Mouse (Mus musculus) retina, adult 2 months (tissue): ENCODE data around the gene Oosp1.

Source experiments
- DNase-seq: peaks from one replicate; pipeline ENCODE4 v3.0.0-alpha.2; 2012; ENCODE audit warnings: low read depth, low spot score

The Oosp1 gene

DNA sequence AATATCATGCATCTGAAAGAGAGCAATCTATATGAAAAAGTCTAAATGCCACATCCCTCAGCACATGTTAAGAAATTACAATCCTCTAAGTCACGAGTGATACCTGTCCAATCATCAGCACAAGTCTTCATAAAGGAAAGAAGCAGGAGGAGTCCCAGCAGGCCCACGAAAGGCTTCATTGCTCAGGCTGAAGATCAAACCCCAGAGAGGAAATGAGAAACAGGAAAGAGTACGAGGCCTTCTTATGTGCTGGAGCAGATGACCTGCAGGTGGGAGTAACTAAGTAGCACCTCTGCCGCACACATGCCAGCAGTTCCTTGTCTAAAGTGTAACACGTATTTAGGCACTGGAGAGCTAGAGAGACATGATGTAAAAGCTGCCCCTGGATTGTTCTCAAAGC, at the start of gene Oosp1:
Oosp1 (minus strand) TSS at position 312 of the 400 bp plus-strand sequence.
- DNase-seq = no peak

DNA sequence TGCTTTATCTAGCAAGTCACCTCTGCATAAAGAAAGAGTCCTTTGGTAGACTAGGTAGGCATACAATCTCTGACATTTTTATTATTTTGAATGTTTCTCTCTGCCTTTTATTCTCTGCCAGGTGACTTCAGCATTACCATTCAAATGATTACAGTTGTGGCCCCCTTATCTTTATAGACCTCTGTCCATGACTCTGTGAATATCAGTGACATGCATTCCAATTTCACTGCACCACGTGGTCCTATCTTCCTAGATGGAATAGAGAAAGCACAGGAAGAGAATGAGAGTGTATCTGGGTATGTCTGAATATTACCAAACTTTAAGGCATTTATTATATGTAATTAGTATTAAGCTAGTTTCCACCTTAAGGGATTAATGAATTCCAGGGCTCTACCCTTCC, 45.5 kb upstream of the Oosp1 start:
- no peak for DNase-seq

DNA sequence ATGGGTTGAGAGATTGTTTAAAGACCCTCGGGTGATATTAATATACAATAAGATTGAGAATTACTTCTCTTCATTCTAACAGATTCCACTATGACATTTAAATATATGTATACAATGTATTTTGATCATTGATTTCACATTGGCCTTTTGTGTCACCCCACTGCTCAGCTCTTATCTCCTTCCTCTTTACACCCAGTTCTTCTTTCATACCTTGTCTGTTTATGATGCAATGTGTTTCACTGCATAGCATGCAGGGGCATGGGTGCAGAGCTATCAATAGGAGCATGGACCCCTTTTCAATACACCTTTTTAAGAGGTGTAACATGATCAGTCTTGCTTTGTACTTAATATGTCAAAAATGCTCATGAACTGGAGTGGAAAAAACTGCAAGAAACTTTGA, 39.3 kb upstream of the Oosp1 start:
- no peak for DNase-seq

DNA sequence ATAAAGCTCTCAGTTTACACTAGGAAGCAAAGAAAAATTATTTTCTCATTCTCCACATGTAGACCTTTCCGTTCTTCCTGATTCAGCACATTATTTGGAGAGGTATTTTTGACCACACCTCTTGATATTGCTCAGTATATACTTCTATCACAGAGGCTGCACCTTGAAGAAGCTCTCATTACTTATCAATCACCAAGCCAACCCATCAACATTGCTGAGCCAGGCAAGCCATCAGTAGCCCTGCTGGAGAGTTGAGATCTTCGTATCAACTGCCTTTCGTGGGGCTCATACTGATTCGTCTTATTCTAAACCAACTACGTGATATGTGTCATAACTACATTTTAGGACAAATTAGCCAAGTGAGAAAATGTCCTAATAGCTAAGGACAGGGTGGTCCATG, 36.4 kb upstream of the Oosp1 start:
- no peak for DNase-seq

DNA sequence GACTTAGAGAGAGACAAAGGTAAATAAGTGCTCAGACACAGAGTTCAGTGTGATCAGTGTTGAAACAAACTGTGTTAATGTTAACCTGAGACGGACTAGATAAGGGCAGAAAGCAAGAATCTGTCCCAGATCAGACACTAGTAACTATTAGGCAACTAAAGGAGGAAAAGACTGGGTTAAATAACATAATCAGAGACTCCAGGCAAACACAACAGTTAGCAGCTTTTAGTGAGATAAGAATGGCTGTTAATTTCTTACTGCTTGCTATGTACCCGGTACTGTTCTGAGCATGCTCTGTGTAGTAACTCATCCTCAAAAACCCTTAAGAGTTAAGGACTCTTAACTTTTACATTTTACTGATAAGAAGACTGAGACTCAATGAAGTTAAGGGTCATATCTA, 35.0 kb upstream of the Oosp1 start:
- no peak for DNase-seq

DNA sequence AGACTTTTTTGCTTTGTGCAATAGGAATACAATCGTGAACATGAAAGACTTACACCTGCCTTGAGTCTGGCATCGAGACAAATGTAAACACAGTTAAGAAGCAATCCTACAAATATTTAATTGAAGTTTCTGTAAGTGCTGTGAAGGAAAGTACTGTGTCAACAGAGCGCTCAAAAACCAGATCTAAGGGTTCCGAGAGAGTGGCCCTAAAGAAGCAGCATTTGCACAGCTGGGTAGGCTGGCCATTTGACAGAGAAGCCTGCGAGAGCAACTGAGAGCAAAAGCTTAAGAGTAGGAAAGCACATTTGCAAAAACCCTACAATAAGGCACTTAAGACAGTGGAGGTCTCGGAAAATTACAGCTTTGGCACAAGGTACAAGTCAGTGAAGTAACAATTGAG, 33.3 kb upstream of the Oosp1 start:
- no peak for DNase-seq

DNA sequence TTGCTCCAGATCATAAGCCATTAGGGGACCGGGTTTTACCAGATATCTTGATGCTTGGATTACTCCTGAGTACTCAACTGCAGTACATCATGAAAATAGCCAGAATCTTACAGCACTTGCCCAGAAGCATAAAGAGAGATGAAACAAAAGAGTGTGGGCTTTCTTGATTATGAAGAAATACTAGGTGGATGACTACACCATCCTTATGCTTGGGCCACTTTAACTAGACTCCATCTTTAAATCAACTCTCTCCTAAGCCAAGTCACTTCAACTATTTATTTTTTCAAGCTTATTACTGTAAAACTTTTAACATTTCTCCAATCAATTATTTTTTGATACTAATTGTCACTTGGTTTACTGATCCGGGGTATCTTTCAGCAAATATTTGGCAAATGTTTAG, 32.9 kb upstream of the Oosp1 start:
- DNase-seq = no peak

DNA sequence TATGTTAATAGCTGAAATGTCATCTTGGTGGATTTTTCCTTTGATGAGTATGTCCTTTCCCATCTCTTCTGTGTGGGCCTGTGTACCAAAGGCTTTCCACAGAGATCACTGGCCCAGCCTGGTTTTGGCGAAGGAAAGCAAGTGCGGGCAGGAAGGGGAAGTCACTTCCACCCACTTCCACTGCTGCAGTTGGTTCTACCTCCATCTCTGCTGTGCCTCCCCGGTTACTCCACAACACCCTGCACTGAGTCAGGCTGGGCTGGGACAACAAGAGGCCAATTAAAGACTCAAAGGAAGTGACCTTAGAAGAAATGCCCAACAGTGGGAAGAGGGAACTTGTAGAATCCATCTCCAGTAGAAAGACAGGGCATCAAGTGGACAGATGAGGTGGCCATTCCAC, 29.1 kb upstream of the Oosp1 start:
- no peak for DNase-seq

DNA sequence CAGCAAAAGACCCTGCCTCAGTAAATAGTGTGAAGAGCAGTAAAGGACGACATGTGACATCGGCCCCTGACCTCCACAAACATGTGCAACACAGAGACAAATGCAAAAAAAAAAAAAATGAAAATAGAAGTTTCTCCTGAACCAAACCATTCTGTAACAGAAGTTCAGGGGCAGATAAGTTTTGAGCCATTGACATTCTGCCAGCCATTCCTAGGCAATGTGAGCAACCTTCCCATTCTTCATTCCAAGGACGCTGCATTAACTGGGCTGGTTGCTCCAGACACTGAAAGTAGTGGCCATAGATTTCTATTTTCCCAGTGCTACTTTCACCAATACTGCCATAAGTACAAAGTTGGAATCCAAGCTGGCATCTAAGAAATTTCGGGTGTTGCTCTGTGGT, 21.5 kb upstream of the Oosp1 start:
- no peak for DNase-seq

DNA sequence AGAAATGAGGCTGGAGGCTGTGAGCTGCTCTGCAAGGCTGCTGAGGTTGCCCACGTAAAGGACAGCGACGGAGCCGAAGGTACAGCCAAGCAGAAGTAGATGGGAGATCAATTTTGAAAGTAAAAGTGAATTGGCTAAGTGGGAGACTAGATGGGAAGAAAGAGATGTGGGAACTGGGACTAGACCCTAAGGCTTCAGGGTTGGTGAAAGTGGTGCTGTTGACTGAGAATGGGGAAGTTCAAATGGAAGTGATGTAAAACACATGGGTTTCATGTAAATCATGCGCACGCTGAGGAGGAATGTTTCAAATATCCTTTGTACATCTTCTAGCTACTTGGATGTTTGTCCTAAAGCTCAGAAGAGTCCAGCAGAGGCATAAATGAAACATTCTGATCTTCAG, 7.4 kb upstream of the Oosp1 start:
- no peak for DNase-seq

DNA sequence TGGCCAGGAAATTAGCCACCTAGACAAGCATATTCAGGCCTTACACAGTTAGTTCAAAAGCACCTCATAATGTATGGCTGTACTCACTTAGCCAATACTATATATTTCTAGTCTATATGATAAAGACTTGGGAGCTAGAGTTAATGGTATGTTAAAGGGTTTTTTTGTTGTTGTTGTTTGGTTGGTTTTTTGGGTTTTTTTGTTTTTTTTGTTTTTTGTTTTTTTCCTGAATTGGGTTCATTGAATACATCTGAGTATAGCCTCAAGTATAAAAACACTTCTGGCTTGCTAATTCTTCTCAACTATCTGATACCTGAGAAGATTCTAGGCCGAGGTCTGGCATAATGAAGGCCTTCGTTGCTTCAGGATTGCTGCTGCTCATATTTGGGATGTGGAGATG, 5.8 kb upstream of the Oosp1 start, which contains the start of gene Oosp3:
Oosp3 (plus strand) TSS at position 301 of the 400 bp plus-strand sequence.
- no peak for DNase-seq

DNA sequence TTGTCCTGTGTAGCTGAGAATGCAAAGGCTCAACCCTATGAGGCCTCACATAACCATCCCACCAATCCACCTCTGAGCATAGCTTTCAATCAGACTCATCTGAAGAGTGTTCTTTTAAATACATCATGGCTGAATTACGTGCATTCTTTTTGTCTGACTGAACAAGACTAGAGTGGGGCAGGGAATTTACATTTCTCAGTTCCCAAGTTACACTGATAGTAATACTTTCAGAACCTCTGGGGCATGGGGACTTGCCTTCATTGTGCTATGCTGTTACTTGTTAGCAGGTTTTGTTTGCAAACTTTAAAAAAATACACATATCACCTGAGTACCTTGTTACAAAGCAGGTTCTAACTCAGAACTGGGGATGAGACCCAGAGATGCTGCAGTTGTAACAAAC, 504 bp upstream of the Oosp1 start:
- no peak for DNase-seq

DNA sequence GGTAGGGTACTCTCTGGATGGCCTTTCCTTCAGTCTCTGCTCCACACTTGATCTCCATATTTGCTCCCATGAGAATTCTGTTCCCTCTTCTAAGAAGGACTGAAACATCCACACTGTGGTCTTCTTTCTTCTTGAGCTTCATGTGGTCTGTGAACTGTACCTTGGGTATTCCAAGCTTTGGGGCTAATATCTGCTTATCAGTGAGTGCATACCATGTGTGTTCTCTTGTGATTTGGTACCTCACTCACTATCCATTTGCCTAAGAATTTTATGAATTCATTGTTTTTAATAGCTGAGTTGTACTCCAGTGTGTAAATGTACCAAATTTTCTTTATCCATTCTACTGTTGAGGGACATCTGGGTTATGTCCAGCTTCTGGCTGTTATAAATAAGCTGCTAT, 29.4 kb downstream of the Oosp1 start:
- DNase-seq = no peak

DNA sequence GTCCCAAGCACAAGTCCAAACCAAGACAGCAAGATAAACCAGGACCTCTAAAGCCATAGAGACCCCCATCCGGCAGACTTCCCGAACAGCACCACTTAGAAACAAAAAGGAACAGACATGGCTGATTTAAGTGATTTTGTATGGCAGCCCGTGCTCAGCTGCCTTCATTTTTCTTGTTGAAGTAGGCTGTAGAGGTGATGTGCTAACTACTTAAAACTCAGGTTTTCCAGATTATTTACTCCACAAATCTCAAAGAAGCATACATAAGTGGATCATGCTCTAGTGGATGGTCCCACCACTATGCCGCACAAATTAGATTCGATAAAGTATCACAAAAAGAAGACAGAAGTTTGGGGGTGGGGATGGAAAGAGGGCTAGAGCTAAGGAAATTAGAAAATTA, 30.5 kb downstream of the Oosp1 start, which contains the start of gene Oosp2:
Oosp2 (minus strand) TSS at position 101 of the 400 bp plus-strand sequence.
- no peak for DNase-seq

DNA sequence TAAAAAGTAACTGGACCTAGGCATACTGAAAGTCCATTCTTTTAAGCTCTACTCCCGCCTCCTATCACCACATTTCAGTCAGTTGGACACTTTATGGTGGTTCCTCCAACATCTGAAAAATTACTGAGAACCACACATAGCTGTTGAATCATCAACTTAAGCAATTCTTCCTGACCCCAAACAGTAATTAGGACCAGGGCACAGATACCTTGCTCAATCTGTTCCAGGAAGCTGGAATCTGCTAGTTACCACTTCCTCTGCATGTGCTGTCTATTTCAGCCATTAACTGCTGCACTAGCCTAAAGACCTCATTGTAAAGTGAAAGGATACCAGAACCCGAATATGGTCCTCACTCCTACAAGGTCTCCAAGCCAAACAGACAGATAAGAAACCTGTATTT, 31.8 kb downstream of the Oosp1 start:
- no peak for DNase-seq

DNA sequence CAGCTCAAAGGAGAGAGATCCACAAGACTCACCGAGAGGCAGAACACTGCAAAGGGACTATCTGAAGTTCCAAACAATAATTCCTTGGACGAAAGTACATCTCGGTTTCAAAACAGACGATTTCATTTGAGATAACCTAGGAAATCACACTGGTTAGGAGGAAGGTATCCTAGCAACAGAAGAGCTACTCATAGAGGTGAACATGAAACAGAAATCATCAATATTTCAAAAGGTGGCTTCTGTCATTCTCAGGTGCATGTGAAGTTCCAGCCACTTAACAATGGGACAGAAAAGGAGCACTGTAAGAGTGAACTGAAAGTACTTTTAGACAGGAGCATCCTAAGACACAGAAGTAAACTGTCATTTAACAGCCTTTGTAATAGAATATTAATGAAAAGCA, 41.4 kb downstream of the Oosp1 start:
- no peak for DNase-seq

DNA sequence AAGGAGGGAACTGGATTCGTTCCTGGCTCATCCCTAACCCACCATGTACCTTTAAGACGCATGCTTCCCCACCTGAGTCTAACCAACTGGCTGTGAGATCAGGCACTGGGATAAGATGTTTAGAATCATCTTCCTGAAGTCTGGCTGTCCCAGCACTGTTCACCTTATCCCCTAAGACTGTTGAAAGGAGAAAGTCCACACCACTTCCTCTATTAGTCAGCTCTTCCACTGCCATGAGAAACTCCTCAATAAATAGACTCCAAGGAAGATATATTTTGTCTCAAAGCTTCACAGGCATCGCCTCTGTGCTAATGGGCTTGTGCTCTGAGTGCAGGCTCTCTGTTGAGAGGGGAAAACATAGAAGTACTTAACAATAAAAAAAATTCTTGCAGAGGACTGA, 44.8 kb downstream of the Oosp1 start:
- DNase-seq = no peak

DNA sequence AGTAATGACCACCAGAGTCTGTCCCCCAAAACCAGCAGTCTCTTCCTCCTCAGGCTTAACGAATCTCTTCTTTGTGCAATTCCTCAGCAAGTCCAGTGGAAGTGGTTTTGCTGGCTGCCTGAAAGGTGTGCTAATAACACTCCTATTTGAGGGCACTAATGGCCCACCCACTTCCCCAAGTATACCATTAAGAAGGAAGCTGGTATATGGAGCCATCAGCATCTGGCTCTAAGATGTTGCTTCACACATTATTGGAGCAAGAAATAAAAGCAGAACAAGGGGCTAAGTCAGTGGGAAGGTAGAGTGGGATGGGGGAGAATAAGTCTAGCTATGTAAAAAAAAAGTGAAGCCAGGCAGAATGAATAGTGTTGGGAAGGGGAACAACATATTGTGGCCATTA, 50.2 kb downstream of the Oosp1 start, which contains the start of gene Ms4a3:
Ms4a3 (minus strand) TSS at position 120 of the 400 bp plus-strand sequence.
- DNase-seq = no peak

DNA sequence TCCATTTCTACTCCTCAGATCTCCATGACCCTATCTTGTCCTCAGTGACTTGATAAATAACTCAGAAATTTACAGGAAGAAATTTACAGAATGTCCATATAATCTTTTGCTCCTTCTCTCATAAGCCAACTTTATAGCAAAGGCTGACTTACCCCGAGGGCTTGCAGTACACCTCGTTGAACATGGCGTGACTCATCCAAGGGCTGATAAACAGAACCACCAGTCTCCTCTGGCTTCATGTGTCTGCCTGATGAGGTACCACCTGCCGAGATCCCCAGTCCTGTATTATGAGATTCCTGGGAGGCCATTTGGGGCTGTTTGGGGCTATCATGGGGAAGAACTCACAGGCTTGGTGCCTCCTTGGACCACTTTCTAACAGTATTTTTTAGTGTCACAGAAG, 51.9 kb downstream of the Oosp1 start:
- DNase-seq = no peak

DNA sequence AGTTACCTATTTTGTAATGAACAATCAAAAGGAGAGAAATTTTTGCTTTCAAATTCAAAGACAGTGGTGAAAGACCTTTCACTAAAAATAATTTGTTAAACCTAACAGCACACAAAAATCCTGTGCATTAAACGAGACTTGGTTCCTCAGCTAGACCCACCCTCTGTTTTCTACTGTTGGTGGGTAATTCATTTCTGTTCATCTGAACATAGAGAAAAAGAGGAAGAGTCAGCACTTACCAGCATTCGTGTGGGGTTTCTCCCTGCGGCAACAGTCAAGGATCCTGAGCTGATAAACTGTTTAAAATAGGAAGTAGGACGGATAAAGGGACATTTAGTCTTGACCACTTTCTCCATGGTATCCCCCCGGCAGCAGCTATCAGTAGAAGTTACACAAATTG, 55.4 kb downstream of the Oosp1 start:
- DNase-seq = no peak

DNA sequence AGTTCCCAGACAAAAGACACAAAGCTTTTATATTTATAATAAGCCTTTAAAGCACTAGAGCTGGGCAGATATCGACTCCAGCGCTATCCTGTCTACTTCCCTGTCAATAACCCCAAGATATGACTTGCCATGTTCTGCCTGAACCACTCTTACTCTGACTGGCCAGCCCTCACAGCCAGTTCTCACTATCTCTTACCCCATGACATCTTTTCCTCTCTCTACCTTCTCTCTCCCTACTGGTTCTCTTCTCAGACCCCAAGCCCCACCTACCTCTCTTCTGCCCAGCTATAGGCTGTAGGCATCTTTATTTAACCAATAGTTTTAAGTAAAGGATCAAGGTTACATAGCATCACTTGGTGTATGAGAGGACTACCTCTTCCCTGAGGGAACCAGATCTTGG, 56.6 kb downstream of the Oosp1 start:
- DNase-seq = no peak

DNA sequence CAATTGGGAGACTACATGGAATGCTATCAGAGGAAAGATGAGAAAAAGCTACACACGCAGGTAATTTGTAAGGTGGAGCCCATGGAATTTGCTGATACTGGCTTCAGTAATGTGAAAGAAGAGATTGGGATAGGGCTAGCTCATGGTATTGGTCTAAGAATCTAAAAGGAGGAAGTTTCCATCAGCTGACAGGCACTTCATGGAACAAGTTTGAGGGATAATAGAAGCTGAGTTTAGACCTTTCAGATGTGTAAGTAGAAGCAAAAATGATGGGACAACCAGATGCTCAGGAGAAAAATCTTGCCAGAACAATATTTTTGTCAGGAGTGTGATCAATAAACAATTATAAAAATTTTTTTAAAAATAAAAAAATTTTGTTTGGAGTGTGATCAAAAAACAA, 57.2 kb downstream of the Oosp1 start:
- DNase-seq = no peak

DNA sequence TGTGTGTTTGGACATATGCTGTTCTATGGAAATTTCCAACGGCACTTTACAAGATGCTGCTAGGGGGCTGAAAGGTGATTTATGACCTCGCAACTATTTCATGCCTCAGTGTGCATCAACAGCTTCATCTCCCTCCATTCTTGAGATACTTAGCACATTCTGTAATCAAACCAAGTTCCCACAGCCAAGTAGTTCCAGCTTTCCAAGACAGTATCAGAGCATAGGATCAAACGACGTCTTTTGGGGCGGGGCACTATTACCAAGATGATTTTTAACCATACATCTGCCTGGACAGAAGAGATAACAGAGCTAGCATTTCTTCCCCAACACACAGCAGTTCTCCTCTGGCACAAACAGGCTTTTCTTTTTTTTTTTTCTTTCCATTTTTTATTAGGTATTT, 65.7 kb downstream of the Oosp1 start:
- no peak for DNase-seq

DNA sequence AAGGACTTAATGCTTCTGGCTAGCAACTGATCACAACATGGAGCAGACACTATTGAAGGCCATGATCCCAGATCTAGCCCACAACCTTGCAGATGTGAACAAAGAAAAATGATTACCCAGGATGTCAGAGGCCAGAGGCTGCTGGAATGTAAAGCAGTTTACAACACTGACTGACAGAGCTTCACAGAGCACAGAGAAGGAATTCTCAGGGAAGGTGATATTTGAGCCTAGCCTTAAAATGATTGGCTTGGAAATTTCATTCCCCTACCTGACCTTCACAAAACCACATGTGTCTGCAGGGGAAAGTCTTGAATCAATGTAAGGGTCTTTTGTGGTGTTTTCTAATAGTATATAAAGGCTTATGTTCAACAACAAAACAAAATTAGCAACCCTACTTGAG, 66.2 kb downstream of the Oosp1 start:
- no peak for DNase-seq

DNA sequence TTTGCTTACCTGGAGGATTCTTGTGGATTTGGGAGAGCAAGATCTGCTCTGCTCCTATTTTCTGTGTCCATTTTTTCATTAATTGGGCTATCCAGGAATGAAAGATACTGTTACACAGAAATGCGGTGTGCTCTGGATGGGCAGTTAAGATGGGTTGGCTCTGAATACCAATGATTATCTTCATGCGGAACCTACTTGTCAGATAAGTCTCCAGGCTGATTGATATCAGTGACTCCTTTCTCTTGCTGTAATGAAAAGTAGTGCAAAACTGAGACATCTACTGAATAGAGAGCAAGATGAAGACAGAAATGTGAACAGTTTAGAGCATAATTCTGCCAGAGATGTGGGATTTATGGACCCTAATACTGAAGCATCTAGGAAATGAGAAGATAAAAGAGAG, 67.4 kb downstream of the Oosp1 start, which contains the start of gene Ms4a2:
Ms4a2 (minus strand) TSS at position 169 of the 400 bp plus-strand sequence.
- no peak for DNase-seq
